Mouse (Mus musculus): ENCODE measurements around the gene Faap100. TPM values are rescaled to one million over a fixed set of nuclear protein-coding genes. Genes with fewer than 3 reads are reported as not detected.

Faap100 gene
- polyA plus RNA-seq, 1 experiment from 2014 or later: 32.3 TPM

DNA sequence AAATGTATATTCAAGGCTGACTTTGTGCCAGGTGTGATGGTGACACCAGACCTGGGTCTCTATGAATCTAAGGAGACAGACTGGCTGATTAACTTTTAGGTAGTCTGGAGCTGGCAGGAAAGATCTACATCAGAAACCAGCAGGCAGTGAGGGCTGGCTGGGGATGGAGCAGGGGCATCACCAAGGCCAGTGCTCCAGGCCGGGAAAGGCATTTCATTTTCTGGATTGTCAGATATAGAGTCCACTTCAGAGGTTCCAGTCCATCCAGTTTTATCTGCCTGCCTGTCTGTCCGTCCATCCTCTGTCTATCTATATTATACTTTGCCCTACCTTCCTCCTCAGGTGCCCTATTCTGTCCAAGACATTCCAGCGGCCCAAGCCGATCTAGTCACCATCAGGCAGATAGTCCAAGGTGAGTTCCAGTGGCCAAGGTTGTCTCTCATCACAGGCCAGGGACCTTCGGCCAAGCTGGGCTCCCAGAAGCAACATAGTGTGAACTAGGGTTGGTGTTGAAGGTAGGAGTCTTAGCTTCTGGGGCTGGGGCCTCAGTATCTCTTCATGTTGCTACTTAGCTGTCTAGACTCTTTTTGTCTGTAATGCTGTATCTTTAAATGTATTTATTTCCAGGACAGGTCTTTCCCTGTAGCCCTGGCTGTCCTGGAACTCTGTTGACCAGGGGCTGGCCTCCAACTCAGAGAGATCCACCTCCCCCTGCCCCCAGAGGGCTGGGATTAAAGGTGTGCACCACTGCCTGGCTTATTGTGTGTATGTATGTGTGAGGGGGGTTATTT, 34.9 kb downstream of the Faap100 start:
- Histone ChIP-seq H3K4me3 (no peak overlapping the region), H3K4me2 (no peak overlapping the region), H3K27ac (ENCODE audit: poor library complexity, severe bottlenecking) (peak overlapping the region; percentile 30), H3K27me3 (replicated peaks) (no peaks in the 10 kb centered on the region), H3K36me3 (peaks cover 16% of the 10 kb centered on the region), H3K9me3 (replicated peaks) (peaks cover 4% of the 10 kb centered on the region; the same call in 1 of the 2 replicates), H3K9ac (no peak overlapping the region), H3K4me1 (replicated peaks) (peaks cover 4% of the 10 kb centered on the region; the same call in 1 of the 2 replicates)
- ATAC-seq (ENCODE audit: insufficient number of reproducible peaks, low FRiP score): no peak
- 64% methylated on average over 5 of the region's 5 CpGs for WGBS

GRCm38 (mm10) chr11:120342656-120343160, 35.9 kb downstream of the Faap100 start:
- no peak overlapping the region for H3K4me2 ChIP-seq
- H3K27me3 ChIP-seq (replicated peaks): no peaks in the 10 kb centered on the region
- peaks cover 4% of the 10 kb centered on the region; the same call in 1 of the 2 replicates for H3K9me3 ChIP-seq (replicated peaks)
- no peak for ATAC-seq (ENCODE audit: insufficient number of reproducible peaks, low FRiP score)
- H3K9ac ChIP-seq: no peak overlapping the region
- H3K36me3 ChIP-seq: peaks cover 16% of the 10 kb centered on the region
- H3K4me1 ChIP-seq (replicated peaks): peaks cover 4% of the 10 kb centered on the region; the same call in 1 of the 2 replicates
- H3K4me3 ChIP-seq: no peak overlapping the region
- WGBS: 88% methylated on average over 5 of the region's 5 CpGs
- H3K27ac ChIP-seq (ENCODE audit: poor library complexity, severe bottlenecking): no peak overlapping the region

DNA sequence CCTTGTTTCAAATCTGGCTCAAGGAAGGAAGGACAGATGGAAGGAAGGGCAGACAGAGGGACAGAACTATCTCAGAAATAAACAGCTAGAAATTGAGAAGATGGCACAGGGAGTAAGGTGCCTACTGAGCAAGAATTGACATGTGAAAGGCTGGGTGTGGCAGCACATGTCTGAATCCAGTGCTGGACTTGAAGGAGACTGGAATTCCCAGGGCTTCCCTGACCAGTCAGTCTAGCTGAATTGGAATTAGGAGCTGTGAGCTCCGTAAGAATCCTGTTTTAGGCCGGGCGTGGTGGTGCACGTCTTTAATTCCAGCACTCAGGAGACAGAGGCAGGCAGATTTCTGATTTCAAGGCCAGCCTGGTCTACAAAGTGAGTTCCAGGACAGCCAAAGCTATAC, 36.9 kb downstream of the Faap100 start:
- H3K4me3 ChIP-seq: no peak overlapping the region
- no peak for ATAC-seq (ENCODE audit: insufficient number of reproducible peaks, low FRiP score)
- H3K9ac ChIP-seq: no peak overlapping the region
- H3K4me2 ChIP-seq: no peak overlapping the region
- H3K36me3 ChIP-seq: peaks cover 10% of the 10 kb centered on the region
- peaks cover 4% of the 10 kb centered on the region; the same call in 1 of the 2 replicates for H3K4me1 ChIP-seq (replicated peaks)
- H3K9me3 ChIP-seq (replicated peaks): peaks cover 4% of the 10 kb centered on the region; the same call in 1 of the 2 replicates
- H3K27me3 ChIP-seq (replicated peaks): no peaks in the 10 kb centered on the region
- WGBS: 88% methylated on average over 4 of the region's 4 CpGs
- H3K27ac ChIP-seq (ENCODE audit: poor library complexity, severe bottlenecking): no peak overlapping the region

- no peak for ATAC-seq (ENCODE audit: insufficient number of reproducible peaks, low FRiP score)
- no peaks in the 10 kb centered on the region for H3K27me3 ChIP-seq (replicated peaks)
- 83% methylated on average over 10 of the region's 10 CpGs for WGBS
- H3K4me1 ChIP-seq (replicated peaks): no peaks in the 10 kb centered on the region
- no peak overlapping the region for H3K27ac ChIP-seq (ENCODE audit: poor library complexity, severe bottlenecking)
- no peak overlapping the region for H3K9ac ChIP-seq
- no peak overlapping the region for H3K4me2 ChIP-seq
- peaks cover 1% of the 10 kb centered on the region for H3K36me3 ChIP-seq
- H3K4me3 ChIP-seq: no peak overlapping the region
- H3K9me3 ChIP-seq (replicated peaks): peaks cover 4% of the 10 kb centered on the region; the same call in 1 of the 2 replicates
These were observed 38.5 kb downstream of the Faap100 start for GRCm38 (mm10) chr11:120339978-120340513.

DNA sequence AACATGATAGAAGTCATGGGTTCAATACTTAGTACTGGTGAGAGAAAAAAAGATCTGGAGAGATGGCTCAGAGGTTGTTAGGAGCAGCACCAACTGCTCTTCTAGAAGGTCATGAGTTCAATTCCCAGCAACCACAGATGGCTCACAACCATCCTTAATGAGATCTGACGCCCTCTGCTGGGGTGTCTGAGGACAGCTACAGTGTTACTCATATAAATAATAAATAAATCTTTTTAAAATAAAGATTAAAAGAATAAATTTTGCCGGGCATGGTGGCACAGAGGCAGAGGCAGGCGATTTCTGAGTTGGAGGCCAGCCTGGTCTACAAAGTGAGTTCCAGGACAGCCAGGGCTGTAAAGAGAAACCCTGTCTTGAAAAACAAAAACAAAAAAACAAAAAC, 39.8 kb downstream of the Faap100 start:
- Histone ChIP-seq H3K4me2 (no peak overlapping the region), H3K4me3 (no peak overlapping the region), H3K9me3 (replicated peaks) (peaks cover 7% of the 10 kb centered on the region), H3K27ac (ENCODE audit: poor library complexity, severe bottlenecking) (no peak overlapping the region), H3K36me3 (no peaks in the 10 kb centered on the region), H3K4me1 (replicated peaks) (no peaks in the 10 kb centered on the region), H3K27me3 (replicated peaks) (no peaks in the 10 kb centered on the region), H3K9ac (no peak overlapping the region)
- 67% methylated on average over 3 of the region's 3 CpGs for WGBS
- no peak for ATAC-seq (ENCODE audit: insufficient number of reproducible peaks, low FRiP score)

- WGBS: 35% methylated on average over 2 of the region's 2 CpGs
- Histone ChIP-seq H3K27me3 (replicated peaks) (no peaks in the 10 kb centered on the region), H3K9me3 (replicated peaks) (peaks cover 7% of the 10 kb centered on the region), H3K27ac (ENCODE audit: poor library complexity, severe bottlenecking) (no peak overlapping the region), H3K9ac (no peak overlapping the region), H3K4me2 (no peak overlapping the region), H3K36me3 (no peaks in the 10 kb centered on the region), H3K4me3 (no peak overlapping the region), H3K4me1 (replicated peaks) (no peaks in the 10 kb centered on the region)
- no peak for ATAC-seq (ENCODE audit: insufficient number of reproducible peaks, low FRiP score)
These were observed 41.1 kb downstream of the Faap100 start for GRCm38 (mm10) chr11:120337447-120337846.

- 73% methylated on average over 6 of the region's 6 CpGs for WGBS
- no peaks in the 10 kb centered on the region for H3K36me3 ChIP-seq
- H3K9me3 ChIP-seq (replicated peaks): peaks cover 3% of the 10 kb centered on the region
- no peak overlapping the region for H3K9ac ChIP-seq
- H3K4me2 ChIP-seq: no peak overlapping the region
- ATAC-seq (ENCODE audit: insufficient number of reproducible peaks, low FRiP score): no peak
- no peak overlapping the region for H3K4me3 ChIP-seq
- no peak overlapping the region for H3K27ac ChIP-seq (ENCODE audit: poor library complexity, severe bottlenecking)
- no peaks in the 10 kb centered on the region for H3K27me3 ChIP-seq (replicated peaks)
- no peaks in the 10 kb centered on the region for H3K4me1 ChIP-seq (replicated peaks)
These were observed 43.0 kb downstream of the Faap100 start for GRCm38 (mm10) chr11:120335431-120336021.

DNA sequence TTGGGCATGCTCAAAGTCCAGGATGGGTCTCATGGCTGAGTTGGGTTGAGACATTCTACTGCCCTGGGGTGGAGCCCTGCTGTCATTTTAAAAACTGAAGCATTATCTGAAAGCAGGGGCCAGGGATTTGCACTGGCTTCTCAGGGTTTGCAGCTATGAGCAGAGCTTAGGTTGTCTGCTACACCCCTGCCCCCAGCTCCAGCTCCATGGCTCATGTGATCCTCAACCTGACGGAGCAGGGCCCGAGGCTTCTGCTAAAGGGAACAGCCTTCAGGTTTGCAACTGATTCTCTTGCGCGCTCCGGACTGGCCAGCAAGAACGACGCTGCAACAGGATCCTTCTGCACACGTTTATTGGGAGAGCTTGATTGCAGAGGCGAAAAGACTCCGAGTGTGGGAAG, 58.4 kb downstream of the Faap100 start:
- Histone ChIP-seq H3K27ac (ENCODE audit: poor library complexity, severe bottlenecking) (no peak overlapping the region), H3K36me3 (no peaks in the 10 kb centered on the region), H3K27me3 (replicated peaks) (no peaks in the 10 kb centered on the region), H3K9me3 (replicated peaks) (no peaks in the 10 kb centered on the region), H3K4me2 (no peak overlapping the region), H3K4me3 (no peak overlapping the region), H3K4me1 (replicated peaks) (peaks cover 16% of the 10 kb centered on the region), H3K9ac (no peak overlapping the region)
- no peak for ATAC-seq (ENCODE audit: insufficient number of reproducible peaks, low FRiP score)
- WGBS: 94% methylated on average over 10 of the region's 10 CpGs

GRCm38 (mm10) chr11:120319310-120319709, 59.3 kb downstream of the Faap100 start:
- peaks cover 25% of the 10 kb centered on the region for H3K4me1 ChIP-seq (replicated peaks)
- no peak for ATAC-seq (ENCODE audit: insufficient number of reproducible peaks, low FRiP score)
- WGBS: 82% methylated on average over 5 of the region's 5 CpGs

More at GRCm38 (mm10) chr11:120319310-120319709, 59.3 kb downstream of the Faap100 start:
- H3K9me3 ChIP-seq (replicated peaks): no peaks in the 10 kb centered on the region
- H3K27me3 ChIP-seq (replicated peaks): no peaks in the 10 kb centered on the region
- no peak overlapping the region for H3K27ac ChIP-seq (ENCODE audit: poor library complexity, severe bottlenecking)
- H3K36me3 ChIP-seq: no peaks in the 10 kb centered on the region
- no peak overlapping the region for H3K4me3 ChIP-seq
- no peak overlapping the region for H3K4me2 ChIP-seq
- no peak overlapping the region for H3K9ac ChIP-seq
